Mouse (Mus musculus): Measurements from ENCODE around the gene Afg1l.

The Afg1l gene

DNA sequence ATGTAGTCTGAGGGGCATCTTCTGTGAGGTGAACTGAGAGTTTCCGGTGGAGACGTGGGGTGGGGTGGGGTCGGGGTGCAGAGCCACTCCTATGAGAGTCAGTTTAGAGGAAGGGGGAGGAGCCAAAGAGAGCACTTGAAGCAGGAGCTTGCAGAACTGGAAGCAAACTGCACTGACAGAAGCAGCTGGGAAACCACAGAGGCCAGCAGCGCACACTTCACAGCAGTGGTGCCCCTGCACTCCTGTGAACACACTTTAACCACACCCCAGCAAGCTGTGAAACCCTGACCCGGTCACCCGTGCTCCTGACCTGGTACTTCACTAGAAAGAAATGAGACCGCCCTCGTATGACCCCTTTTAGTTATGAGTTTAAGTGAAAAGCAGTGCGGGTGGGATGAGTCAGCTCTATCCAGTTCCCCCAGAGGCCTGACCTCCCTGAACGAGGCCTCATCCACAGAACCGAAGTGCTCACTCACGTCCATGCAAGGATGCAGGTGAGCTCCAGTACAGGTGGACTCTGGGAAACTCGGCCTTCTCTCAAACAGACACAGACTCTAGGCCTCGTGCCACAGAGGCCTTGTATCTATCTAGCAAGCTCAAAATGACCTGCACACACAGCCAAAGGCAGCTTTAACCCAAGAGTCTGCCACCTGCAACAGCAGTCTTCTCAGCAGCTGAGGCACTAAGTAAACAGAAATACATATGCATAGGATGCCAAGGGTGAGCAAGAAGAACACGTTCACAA is 208.9 kb downstream of the Afg1l start:
- peak; percentile 35 for DNase-seq (ENCODE audit: low read depth, low spot score)

DNA sequence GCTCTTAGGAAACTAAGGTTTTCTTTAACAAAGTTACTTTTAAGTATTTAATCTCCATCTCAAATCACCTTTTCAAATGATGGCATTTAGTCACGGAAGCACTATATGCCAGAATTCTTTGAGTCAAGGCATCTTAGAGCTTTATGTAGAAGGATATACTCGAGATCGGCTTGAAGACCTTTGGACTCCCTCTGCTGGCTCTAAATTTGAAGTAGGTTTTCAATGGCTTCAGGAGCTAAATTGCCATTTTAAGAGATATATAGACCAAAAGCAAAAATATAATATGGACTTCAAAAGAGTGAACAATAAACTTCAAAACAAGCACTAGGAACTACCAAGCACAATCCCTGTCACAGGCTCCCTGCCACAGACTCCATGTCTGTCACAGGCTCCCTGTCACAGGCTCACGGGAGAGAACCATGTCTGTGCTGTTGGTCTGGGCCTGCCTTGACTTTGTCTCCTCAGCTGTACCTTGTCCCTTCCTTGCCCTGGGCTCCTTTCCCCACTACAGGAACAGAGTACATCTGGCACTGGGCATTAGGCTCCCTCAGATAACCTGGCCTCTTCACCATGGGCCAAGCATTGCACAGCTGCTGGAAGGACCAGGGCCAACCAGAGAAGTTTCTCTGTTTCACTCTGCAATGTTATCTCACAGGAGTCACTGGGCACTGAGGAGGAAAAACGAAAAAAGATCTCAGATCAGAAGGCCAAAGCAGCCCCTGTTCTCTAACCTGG is 210.4 kb downstream of the Afg1l start:
- no peak for DNase-seq (ENCODE audit: low read depth, low spot score)

DNA sequence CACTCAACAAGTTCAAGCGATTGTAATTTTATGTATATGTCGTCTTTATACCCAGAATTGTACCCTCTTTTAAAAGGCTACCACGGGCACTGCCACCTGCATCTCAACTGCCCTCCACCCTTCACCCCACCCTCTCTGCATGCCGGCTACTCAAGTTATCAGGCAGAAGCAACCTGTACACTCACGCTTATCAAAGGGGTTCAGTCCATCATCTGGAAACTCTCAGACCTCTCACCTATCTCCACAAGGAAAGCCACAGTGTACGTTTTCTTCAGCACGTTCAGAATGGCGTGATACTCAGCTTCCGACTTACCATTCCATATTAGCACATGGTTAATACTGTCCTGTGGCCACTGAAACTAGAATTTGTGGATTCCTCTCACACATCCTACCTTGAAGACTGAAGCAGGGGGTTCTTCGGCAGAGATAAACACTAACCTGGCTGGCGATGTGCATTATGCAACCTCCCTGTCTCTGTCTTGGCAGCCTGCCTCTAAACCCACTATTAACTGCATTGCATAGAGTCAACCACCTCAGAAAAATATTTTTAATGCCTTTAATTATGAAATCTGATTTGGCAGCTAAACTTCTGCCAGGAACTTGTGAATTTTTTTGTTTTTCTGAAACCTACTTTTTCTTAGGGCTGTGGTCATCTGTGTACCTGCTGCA is 213.2 kb downstream of the Afg1l start:
- no peak for DNase-seq (ENCODE audit: low read depth, low spot score)

DNA sequence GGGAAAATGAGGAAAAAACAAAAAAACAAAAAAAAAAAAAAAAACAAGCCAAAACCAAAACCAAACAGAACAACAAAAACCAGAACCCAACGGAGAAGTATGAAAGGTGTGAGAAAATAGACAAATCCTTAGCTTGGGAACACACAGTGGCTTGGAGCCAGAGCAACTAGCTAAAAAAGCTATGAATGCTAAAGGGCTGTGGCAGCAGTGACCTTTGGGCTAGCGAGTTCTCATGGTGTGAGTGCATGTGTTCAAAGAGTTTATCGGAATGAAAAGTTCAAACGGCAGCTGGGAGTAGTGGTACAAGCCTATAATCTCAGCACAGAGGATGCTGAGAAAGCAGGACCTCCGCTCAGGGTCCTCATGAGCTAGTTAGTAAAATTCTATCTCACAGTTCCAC is 214.2 kb downstream of the Afg1l start:
- no peak for DNase-seq (ENCODE audit: low read depth, low spot score)

DNA sequence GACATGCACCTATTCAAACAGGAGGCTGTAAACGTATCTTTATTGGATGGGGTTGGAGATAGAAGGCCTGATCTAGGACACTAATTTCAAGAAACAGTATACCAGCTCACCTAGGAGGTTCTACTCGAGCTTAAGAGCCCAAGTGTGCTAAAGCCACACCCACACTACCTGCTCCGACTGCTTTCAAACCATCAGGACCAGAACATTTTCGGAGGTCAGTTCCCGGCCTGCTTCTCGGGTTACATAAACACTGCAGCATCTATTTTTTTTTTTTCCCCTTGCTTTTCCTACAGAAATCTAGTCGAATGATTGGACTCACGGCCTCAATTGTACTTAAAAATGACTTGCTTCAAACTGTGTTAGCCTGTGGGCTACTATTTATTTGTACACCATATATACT is 214.7 kb downstream of the Afg1l start:
- DNase-seq (ENCODE audit: low read depth, low spot score), result no peak

Data from ZHBTc4 (cell line).